8 mouse cellular contexts compared by ENCODE assay signal in genomic region chr10:81417227-81418215, GRCm38 (mm10). TPM values are rescaled to one million over a fixed set of nuclear protein-coding genes. Genes with fewer than 3 reads are reported as not detected.
DNase-seq lines count a peak whose midpoint lies in the region; ATAC-seq lines count a peak whose summit lies in the region.

No protein-coding gene starts in this region.

- peaks cover 7% of the 10 kb centered on the region; the same call in 1 of the 2 replicates for H3K27me3 ChIP-seq in heart, embryonic 11.5 days (ENCODE audit: control insufficient read depth, insufficient read depth, low read length)
- no peaks in the 10 kb centered on the region for H3K27me3 ChIP-seq in heart, embryonic 16.5 days (ENCODE audit: control insufficient read depth, insufficient read depth, low read length)
- peaks cover 56% of the 10 kb centered on the region for H3K27me3 ChIP-seq in liver, embryonic 12.5 days (replicated peaks)

- H3K9me3 ChIP-seq in heart, embryonic 11.5 days (replicated peaks; ENCODE audit: control insufficient read depth, low read length), result no peaks in the 10 kb centered on the region
- no peaks in the 10 kb centered on the region for H3K9me3 ChIP-seq in heart, embryonic 16.5 days (replicated peaks; ENCODE audit: control insufficient read depth, low read length)
- no peaks in the 10 kb centered on the region for H3K9me3 ChIP-seq in liver, embryonic 12.5 days (replicated peaks)

- H3K36me3 ChIP-seq in heart, embryonic 11.5 days (ENCODE audit: control insufficient read depth, insufficient read depth, low read length), result no peaks in the 10 kb centered on the region
- H3K36me3 ChIP-seq in heart, embryonic 16.5 days (ENCODE audit: control insufficient read depth, insufficient read depth), result peaks cover 9% of the 10 kb centered on the region
- H3K36me3 ChIP-seq in liver, embryonic 12.5 days, result peaks cover 8% of the 10 kb centered on the region; the same call in 1 of the 2 replicates

- WGBS in heart, embryonic 11.5 days (ENCODE audit: insufficient replicate concordance), result 45% methylated on average over 12 of the region's 12 CpGs
- WGBS in heart, embryonic 16.5 days, result 57% methylated on average over 12 of the region's 12 CpGs
- WGBS in liver, embryonic 12.5 days (ENCODE audit: insufficient replicate concordance), result 39% methylated on average over 12 of the region's 12 CpGs

- no peak for DNase-seq in heart, postnatal 4 days
- peak; percentile 29 to 44 for DNase-seq in cerebellum, postnatal 25 days
- DNase-seq in ovary, postnatal 14 days (ENCODE audit: low spot score), result no peak
- no peak for DNase-seq in MN1 (ENCODE audit: low spot score)
- DNase-seq in left cerebral cortex, adult 9 months (ENCODE audit: low spot score in 2 of 2), result no peak

- no peak for ATAC-seq in heart, embryonic 11.5 days (replicated peaks; ENCODE audit: insufficient number of reproducible peaks, low FRiP score, low TSS enrichment)
- ATAC-seq in heart, embryonic 16.5 days (replicated peaks; ENCODE audit: extremely low read depth, insufficient read depth, low FRiP score), result peak; percentile 12; the same call in 1 of the 2 replicates
- no peak for ATAC-seq in liver, embryonic 12.5 days

- H3K4me1 ChIP-seq in heart, embryonic 11.5 days (ENCODE audit: control insufficient read depth, insufficient read depth, low read length), result peaks cover 65% of the 10 kb centered on the region
- H3K4me1 ChIP-seq in heart, embryonic 16.5 days (ENCODE audit: control insufficient read depth, insufficient read depth, low read length), result peaks cover 66% of the 10 kb centered on the region
- H3K4me1 ChIP-seq in liver, embryonic 12.5 days, result peaks cover 69% of the 10 kb centered on the region

- peak overlapping the region; percentile 84 for H3K4me2 ChIP-seq in heart, embryonic 11.5 days
- peak overlapping the region; percentile 77 for H3K4me2 ChIP-seq in heart, embryonic 16.5 days (ENCODE audit: low read depth, low read length)
- peak overlapping the region; percentile 73 for H3K4me2 ChIP-seq in liver, embryonic 12.5 days

- peak overlapping the region; percentile 63 for H3K9ac ChIP-seq in heart, embryonic 11.5 days (ENCODE audit: low read depth, low read length)
- peak overlapping the region; percentile 70 for H3K9ac ChIP-seq in heart, embryonic 16.5 days (ENCODE audit: low read length)
- H3K9ac ChIP-seq in liver, embryonic 12.5 days, result peak overlapping the region; percentile 49; the same call in 1 of the 2 replicates

- H3K27ac ChIP-seq in heart, embryonic 11.5 days (ENCODE audit: low read depth, low read length), result no peak overlapping the region; the same call in 1 of the 2 replicates
- H3K27ac ChIP-seq in heart, embryonic 16.5 days (ENCODE audit: low read length), result peak overlapping the region; percentile 77
- no peak overlapping the region for H3K27ac ChIP-seq in liver, embryonic 12.5 days

- peak overlapping the region; percentile 37 for H3K4me3 ChIP-seq in heart, embryonic 11.5 days (ENCODE audit: low read depth, low read length)
- H3K4me3 ChIP-seq in heart, embryonic 16.5 days (ENCODE audit: low read length), result peak overlapping the region; percentile 46
- peak overlapping the region; percentile 44 for H3K4me3 ChIP-seq in liver, embryonic 12.5 days

RNA-seq across cellular contexts. Expression of gene Smim24, which starts 24.7 kb away (rescaled TPM):
- 4.2 and 5.8 TPM in 2 replicates for polyA plus RNA-seq in heart, embryonic 11.5 days (2014; fragmentation: Nextera tagmentation; extraction: Ambion mirVana)
- 1 to 10 TPM; 1.9 to 2.4 TPM for total RNA-seq in heart, postnatal 4 days (2021)
- 5.0 and 9.2 TPM in 2 replicates for polyA plus RNA-seq in heart, embryonic 16.5 days (2015; fragmentation: Nextera tagmentation; extraction: Ambion mirVana)
- polyA plus RNA-seq in liver, embryonic 12.5 days (2016; fragmentation: Nextera tagmentation; extraction: Ambion mirVana), result 1.8 TPM in 2 replicates

RNA-seq across cellular contexts. Expression of gene Gm48552, which starts 28.7 kb away (rescaled TPM):
- polyA plus RNA-seq in heart, embryonic 11.5 days (2014; fragmentation: Nextera tagmentation; extraction: Ambion mirVana), result 0.55 and 1.2 TPM in 2 replicates
- under 1 TPM; 0.72 to 0.98 TPM for total RNA-seq in heart, postnatal 4 days (2021)
- 0.55 and 0.83 TPM in 2 replicates for polyA plus RNA-seq in heart, embryonic 16.5 days (2015; fragmentation: Nextera tagmentation; extraction: Ambion mirVana)
- polyA plus RNA-seq in liver, embryonic 12.5 days (2016; fragmentation: Nextera tagmentation; extraction: Ambion mirVana), result 0.71 and 0.98 TPM in 2 replicates

RNA-seq across cellular contexts. Expression of gene Gm48551, which starts 33.3 kb away (rescaled TPM):
- polyA plus RNA-seq in heart, embryonic 11.5 days (2014; fragmentation: Nextera tagmentation; extraction: Ambion mirVana), result 1.4 and 2.9 TPM in 2 replicates
- total RNA-seq in heart, postnatal 4 days (2021), result under 1 TPM; 0.55 to 0.70 TPM
- 2.1 and 2.6 TPM in 2 replicates for polyA plus RNA-seq in heart, embryonic 16.5 days (2015; fragmentation: Nextera tagmentation; extraction: Ambion mirVana)
- 0.68 and 1.2 TPM in 2 replicates for polyA plus RNA-seq in liver, embryonic 12.5 days (2016; fragmentation: Nextera tagmentation; extraction: Ambion mirVana)

RNA-seq across cellular contexts. Expression of gene Dohh, which starts 33.3 kb away (rescaled TPM):
- polyA plus RNA-seq in heart, embryonic 11.5 days (2014; fragmentation: Nextera tagmentation; extraction: Ambion mirVana), result 47.5 and 61.4 TPM in 2 replicates
- 10 to 100 TPM; 52.9 to 55.9 TPM for total RNA-seq in heart, postnatal 4 days (2021)
- polyA plus RNA-seq in heart, embryonic 16.5 days (2015; fragmentation: Nextera tagmentation; extraction: Ambion mirVana), result 83.4 and 86.2 TPM in 2 replicates
- 70.0 and 74.5 TPM in 2 replicates for polyA plus RNA-seq in liver, embryonic 12.5 days (2016; fragmentation: Nextera tagmentation; extraction: Ambion mirVana)

RNA-seq across cellular contexts. Expression of gene Nfic, which starts 37.9 kb away (rescaled TPM):
- 28.1 and 29.8 TPM in 2 replicates for polyA plus RNA-seq in heart, embryonic 11.5 days (2014; fragmentation: Nextera tagmentation; extraction: Ambion mirVana)
- total RNA-seq in heart, postnatal 4 days (2021), result 100 to 1,000 TPM; 125 to 130 TPM
- polyA plus RNA-seq in heart, embryonic 16.5 days (2015; fragmentation: Nextera tagmentation; extraction: Ambion mirVana), result 54.7 and 61.1 TPM in 2 replicates
- 10.1 and 10.2 TPM in 2 replicates for polyA plus RNA-seq in liver, embryonic 12.5 days (2016; fragmentation: Nextera tagmentation; extraction: Ambion mirVana)

Comparison
In these comparisons a context has a peak if more than half of its experiments do, and no peak if none do; other contexts are left out.
1. DNase-seq: peak in cerebellum, postnatal 25 days (2 of 2); none in heart, postnatal 4 days (single experiment), ovary, postnatal 14 days (single experiment), MN1 (single experiment) and left cerebral cortex, adult 9 months (0 of 2).
2. Peak in every context shown above with its lines, with median percentiles within 50 percentile points of each other: H3K4me2 ChIP-seq, H3K4me3 ChIP-seq and H3K9ac ChIP-seq.